Mouse (Mus musculus): ENCODE results near the gene Hspa13. TPM values are rescaled to one million over a fixed set of nuclear protein-coding genes. Genes with fewer than 3 reads are reported as not detected.
A peak's percentile ranks its signal among the peaks of the same experiment; 100 is the strongest.

Hspa13 gene
- total RNA-seq, 1 experiment, result 32.8 TPM

DNA sequence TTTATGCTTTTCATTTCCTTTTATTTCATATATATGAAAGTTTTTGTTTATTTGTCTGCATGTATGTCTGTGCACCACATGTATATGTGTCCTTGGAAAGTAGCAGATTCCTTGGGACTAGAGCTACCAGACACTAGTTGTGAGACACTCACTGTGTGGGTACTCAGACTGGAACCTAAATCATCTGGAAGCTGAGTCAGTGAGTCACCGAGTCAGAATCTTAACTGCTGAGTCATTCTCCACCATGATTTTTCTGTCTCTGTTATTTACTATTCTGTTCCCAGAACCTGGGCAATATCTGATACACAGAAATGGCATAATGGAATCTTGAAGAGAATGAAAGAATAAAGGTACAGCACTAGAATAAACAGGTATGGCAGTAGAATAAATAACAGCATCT, 14.0 kb downstream of the Hspa13 start:
- no peak for DNase-seq (ENCODE audit: low read depth, low spot score)
- Histone ChIP-seq H3K9me3 (ENCODE audit: control insufficient read depth, insufficient read depth, low read depth, low read length) (no peaks in the 10 kb centered on the region), H3K27ac (ENCODE audit: insufficient read depth, low read depth, low read length, poor library complexity, severe bottlenecking) (no peak overlapping the region), H3K9ac (ENCODE audit: insufficient read depth, low read depth, low read length, poor library complexity, severe bottlenecking) (no peak overlapping the region), H3K4me1 (ENCODE audit: control insufficient read depth in 2 of 2, insufficient read depth in 2 of 2, low read length in 2 of 2, poor library complexity in 1 of 2) (0 out of 4 replicates have a peak, but pooled peaks cover 0 to 4% of the 10 kb centered on the region in 2 experiments), H3K36me3 (ENCODE audit: control insufficient read depth, insufficient read depth, low read length, poor library complexity, severe bottlenecking) (no peaks in the 10 kb centered on the region; the same call in 1 of the 2 replicates), H3K4me3 (ENCODE audit: insufficient read depth in 1 of 2, low read depth in 1 of 2, low read length in 2 of 2, poor library complexity in 1 of 2, severe bottlenecking in 1 of 2) (no peak overlapping the region)
- in situ Hi-C loops (cut with MboI; ENCODE audit: low sequenced_read_pairs in 2 of 2, unreplicated experiment in 2 of 2), result no loop called here
- TF ChIP-seq ZC3H11A (IDR thresholded peaks at IDR 0.05; ENCODE audit: borderline replicate concordance, low read depth, low read length), result no peak
- TF ChIP-seq CHD2 (IDR thresholded peaks at IDR 0.05; ENCODE audit: low read depth, low read length), result no peak
- TF ChIP-seq MAFK (IDR thresholded peaks at IDR 0.05; ENCODE audit: insufficient read depth, low read depth, low read length), result peak; percentile 33; the same call in 1 of the 2 replicates

DNA sequence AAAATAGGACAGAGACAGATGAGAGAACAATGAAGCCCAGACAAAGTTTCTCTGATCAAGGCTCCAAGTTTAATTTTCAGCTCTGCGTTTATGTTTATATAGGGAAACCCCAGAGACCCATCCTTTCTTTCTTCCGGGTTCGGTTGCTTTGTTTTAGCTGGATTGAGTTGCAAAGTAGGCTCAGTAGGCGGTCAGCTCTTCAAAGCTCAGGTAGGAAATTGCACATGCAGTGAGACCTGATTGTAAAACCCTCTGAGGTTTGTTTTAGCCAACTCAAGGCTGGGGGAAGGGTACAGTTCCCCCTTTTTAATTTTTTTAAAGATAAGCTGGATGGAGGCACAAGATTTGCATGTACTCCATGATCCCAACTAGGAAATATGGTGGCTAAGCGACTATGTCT, 16.8 kb downstream of the Hspa13 start:
- no peak for DNase-seq (ENCODE audit: low read depth, low spot score)
- Histone ChIP-seq H3K4me1 (ENCODE audit: control insufficient read depth in 2 of 2, insufficient read depth in 2 of 2, low read length in 2 of 2, poor library complexity in 1 of 2) (0 out of 4 replicates have a peak, but pooled peaks cover 0 to 4% of the 10 kb centered on the region in 2 experiments), H3K27ac (ENCODE audit: insufficient read depth, low read depth, low read length, poor library complexity, severe bottlenecking) (no peak overlapping the region), H3K9ac (ENCODE audit: insufficient read depth, low read depth, low read length, poor library complexity, severe bottlenecking) (no peak overlapping the region), H3K36me3 (ENCODE audit: control insufficient read depth, insufficient read depth, low read length, poor library complexity, severe bottlenecking) (no peaks in the 10 kb centered on the region), H3K4me3 (ENCODE audit: insufficient read depth in 1 of 2, low read depth in 1 of 2, low read length in 2 of 2, poor library complexity in 1 of 2, severe bottlenecking in 1 of 2) (no peak overlapping the region), H3K9me3 (ENCODE audit: control insufficient read depth, insufficient read depth, low read depth, low read length) (no peaks in the 10 kb centered on the region)
- in situ Hi-C loops (cut with MboI; ENCODE audit: low sequenced_read_pairs in 2 of 2, unreplicated experiment in 2 of 2), result no loop called here
- TF ChIP-seq CHD2 (IDR thresholded peaks at IDR 0.05; ENCODE audit: low read depth, low read length) (no peak), ZNF384 (IDR thresholded peaks at IDR 0.05; ENCODE audit: low read depth, low read length) (no peak), MAFK (IDR thresholded peaks at IDR 0.05; ENCODE audit: insufficient read depth, low read depth, low read length) (no peak), HCFC1 (IDR thresholded peaks at IDR 0.05; ENCODE audit: borderline replicate concordance, insufficient read depth, low read length) (no peak), ZC3H11A (IDR thresholded peaks at IDR 0.05; ENCODE audit: borderline replicate concordance, low read depth, low read length) (no peak)

DNA sequence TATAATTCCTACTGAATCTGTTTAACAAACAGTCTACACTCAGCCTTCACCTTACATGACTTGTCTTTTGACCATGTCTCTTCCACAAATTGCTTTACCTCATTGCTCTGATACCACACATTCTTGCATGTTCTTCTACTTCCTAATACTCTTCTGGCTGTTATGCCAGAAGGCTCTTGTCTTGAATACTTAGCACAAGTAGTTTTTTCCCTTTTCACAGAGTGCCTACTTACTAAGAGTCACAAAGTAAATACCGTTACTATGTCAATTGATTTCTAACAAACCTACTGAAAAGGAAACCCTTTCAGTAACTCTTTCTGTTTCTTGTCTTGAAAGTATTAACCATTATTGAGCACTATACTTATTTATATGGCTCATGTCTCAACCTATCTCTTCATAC, 18.0 kb downstream of the Hspa13 start:
- no peak overlapping the region for H3K9ac ChIP-seq (ENCODE audit: insufficient read depth, low read depth, low read length, poor library complexity, severe bottlenecking)
- no peak for DNase-seq (ENCODE audit: low read depth, low spot score)
- H3K4me3 ChIP-seq (ENCODE audit: insufficient read depth in 1 of 2, low read depth in 1 of 2, low read length in 2 of 2, poor library complexity in 1 of 2, severe bottlenecking in 1 of 2), result no peak overlapping the region
- no peaks in the 10 kb centered on the region for H3K9me3 ChIP-seq (ENCODE audit: control insufficient read depth, insufficient read depth, low read depth, low read length)
- TF ChIP-seq ZNF384 (IDR thresholded peaks at IDR 0.05; ENCODE audit: low read depth, low read length) (no peak), CHD2 (IDR thresholded peaks at IDR 0.05; ENCODE audit: low read depth, low read length) (no peak), MAFK (IDR thresholded peaks at IDR 0.05; ENCODE audit: insufficient read depth, low read depth, low read length) (no peak), HCFC1 (IDR thresholded peaks at IDR 0.05; ENCODE audit: borderline replicate concordance, insufficient read depth, low read length) (no peak), ZC3H11A (IDR thresholded peaks at IDR 0.05; ENCODE audit: borderline replicate concordance, low read depth, low read length) (no peak)
- H3K36me3 ChIP-seq (ENCODE audit: control insufficient read depth, insufficient read depth, low read length, poor library complexity, severe bottlenecking), result no peaks in the 10 kb centered on the region
- H3K27ac ChIP-seq (ENCODE audit: insufficient read depth, low read depth, low read length, poor library complexity, severe bottlenecking), result no peak overlapping the region
- 0 out of 4 replicates have a peak, but pooled peaks cover 0 to 4% of the 10 kb centered on the region in 2 experiments for H3K4me1 ChIP-seq (ENCODE audit: control insufficient read depth in 2 of 2, insufficient read depth in 2 of 2, low read length in 2 of 2, poor library complexity in 1 of 2)
- in situ Hi-C loops (cut with MboI; ENCODE audit: low sequenced_read_pairs in 2 of 2, unreplicated experiment in 2 of 2), result no loop called here

DNA sequence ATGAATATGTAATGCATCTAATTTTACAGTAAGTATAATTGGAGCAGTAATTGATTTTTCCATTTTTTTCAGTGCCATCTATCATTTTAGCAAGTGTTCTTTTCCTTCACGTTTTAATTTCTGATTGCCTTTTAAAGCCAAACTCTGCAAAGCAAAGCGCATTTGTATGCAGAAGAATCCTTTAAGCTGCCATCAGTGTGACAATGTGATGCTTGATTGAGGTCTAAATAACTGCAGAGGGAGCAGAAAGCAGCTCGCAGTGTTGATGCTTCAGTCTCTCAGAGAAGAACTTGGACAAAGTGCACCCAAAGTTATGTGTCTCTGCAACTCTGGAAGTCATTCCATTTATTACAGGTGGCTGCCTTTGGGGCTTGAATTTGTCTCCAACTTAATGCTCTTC, 22.9 kb downstream of the Hspa13 start:
- no peaks in the 10 kb centered on the region for H3K4me1 ChIP-seq (ENCODE audit: control insufficient read depth in 2 of 2, insufficient read depth in 2 of 2, low read length in 2 of 2, poor library complexity in 1 of 2)
- H3K27ac ChIP-seq (ENCODE audit: insufficient read depth, low read depth, low read length, poor library complexity, severe bottlenecking), result no peak overlapping the region
- DNase-seq (ENCODE audit: low read depth, low spot score), result no peak
- H3K9me3 ChIP-seq (ENCODE audit: control insufficient read depth, insufficient read depth, low read depth, low read length), result no peaks in the 10 kb centered on the region
- H3K36me3 ChIP-seq (ENCODE audit: control insufficient read depth, insufficient read depth, low read length, poor library complexity, severe bottlenecking), result no peaks in the 10 kb centered on the region
- in situ Hi-C loops (cut with MboI; ENCODE audit: low sequenced_read_pairs in 2 of 2, unreplicated experiment in 2 of 2), result no loop called here
- no peak overlapping the region for H3K4me3 ChIP-seq (ENCODE audit: insufficient read depth in 1 of 2, low read depth in 1 of 2, low read length in 2 of 2, poor library complexity in 1 of 2, severe bottlenecking in 1 of 2)
- TF ChIP-seq HCFC1 (IDR thresholded peaks at IDR 0.05; ENCODE audit: borderline replicate concordance, insufficient read depth, low read length), result no peak
- no peak for TF ChIP-seq ZC3H11A (IDR thresholded peaks at IDR 0.05; ENCODE audit: borderline replicate concordance, low read depth, low read length)
- TF ChIP-seq CHD2 (IDR thresholded peaks at IDR 0.05; ENCODE audit: low read depth, low read length), result no peak
- no peak for TF ChIP-seq ZNF384 (IDR thresholded peaks at IDR 0.05; ENCODE audit: low read depth, low read length)
- no peak for TF ChIP-seq MAFK (IDR thresholded peaks at IDR 0.05; ENCODE audit: insufficient read depth, low read depth, low read length)
- H3K9ac ChIP-seq (ENCODE audit: insufficient read depth, low read depth, low read length, poor library complexity, severe bottlenecking), result no peak overlapping the region

Data from ES-E14 (cell line).